Mouse (Mus musculus) liver, embryonic 14.5 days (tissue): ENCODE data around the gene Atxn10.

Experiments used
- CTCF ChIP-seq: IDR thresholded peaks from 2 replicates; pipeline ENCODE4 v1.5.1; 2016; ENCODE audit warnings: antibody characterized with exemption, low read depth, control low read depth
- EP300 ChIP-seq: IDR thresholded peaks from 2 replicates; pipeline ENCODE4 v1.6.1; 2016; ENCODE audit warnings: antibody characterized with exemption, low read depth

DNA sequence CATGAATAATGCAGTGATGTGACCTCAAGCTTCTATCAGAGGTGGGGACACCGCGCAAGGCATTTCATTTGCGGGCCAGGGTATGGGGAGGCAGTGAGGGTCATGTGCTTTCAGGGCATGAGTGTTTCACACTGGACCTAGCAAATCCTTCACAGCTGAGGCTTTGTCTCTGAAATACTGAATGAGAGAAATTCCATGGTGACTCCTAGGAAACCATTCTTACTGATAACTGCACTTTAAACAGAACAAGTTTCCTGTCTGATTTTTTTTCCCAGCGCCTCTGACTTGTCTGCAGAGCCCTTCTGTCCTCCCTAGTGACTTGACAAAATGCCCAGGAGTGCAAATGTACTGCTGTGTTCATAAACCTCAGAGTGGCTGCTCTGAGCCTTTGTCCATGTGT is 125.5 kb downstream of the Atxn10 start:
- TF ChIP-seq CTCF = no peak
- TF ChIP-seq EP300 = no peak
